Mouse (Mus musculus): ENCODE measurements around the gene Atf5.

The Atf5 gene

GRCm38 (mm10) chr7:44850146-44850545 lies 33.7 kb upstream of the Atf5 start:
- peak; percentile 67 for DNase-seq (ENCODE audit: low read depth, low spot score)

- peak; percentile 86 for DNase-seq (ENCODE audit: low read depth, low spot score)
Measured at GRCm38 (mm10) chr7:44849416-44850111, 33.1 kb upstream of the Atf5 start.

GRCm38 (mm10) chr7:44848561-44849415 lies 32.3 kb upstream of the Atf5 start, which contains the start of the genes Akt1s1 and Tbc1d17:
Akt1s1 (plus strand) TSS chr7:44848991.
Tbc1d17 (minus strand) TSS chr7:44849079.
- peak; percentile 96 for DNase-seq (ENCODE audit: low read depth, low spot score)

GRCm38 (mm10) chr7:44847772-44848171 lies 31.3 kb upstream of the Atf5 start:
- DNase-seq (ENCODE audit: low read depth, low spot score) = no peak

- DNase-seq (ENCODE audit: low read depth, low spot score) = no peak
Measured at GRCm38 (mm10) chr7:44846804-44847203, 30.3 kb upstream of the Atf5 start.

- DNase-seq (ENCODE audit: low read depth, low spot score) = no peak
Measured at GRCm38 (mm10) chr7:44845006-44845405, 28.5 kb upstream of the Atf5 start.

GRCm38 (mm10) chr7:44841825-44842463 lies 25.5 kb upstream of the Atf5 start:
- no peak for DNase-seq (ENCODE audit: low read depth, low spot score)

GRCm38 (mm10) chr7:44840426-44840825 lies 24.0 kb upstream of the Atf5 start:
- DNase-seq (ENCODE audit: low read depth, low spot score) = no peak

GRCm38 (mm10) chr7:44839491-44840191 lies 23.2 kb upstream of the Atf5 start:
- DNase-seq (ENCODE audit: low read depth, low spot score) = no peak

- no peak for DNase-seq (ENCODE audit: low read depth, low spot score)
Measured at GRCm38 (mm10) chr7:44839171-44839490, 22.7 kb upstream of the Atf5 start.

- no peak for DNase-seq (ENCODE audit: low read depth, low spot score)
Measured at GRCm38 (mm10) chr7:44838073-44838472, 21.6 kb upstream of the Atf5 start.

GRCm38 (mm10) chr7:44836423-44837053 lies 20.1 kb upstream of the Atf5 start:
- DNase-seq (ENCODE audit: low read depth, low spot score) = no peak

GRCm38 (mm10) chr7:44836016-44836404 lies 19.6 kb upstream of the Atf5 start:
- DNase-seq (ENCODE audit: low read depth, low spot score) = no peak

GRCm38 (mm10) chr7:44835373-44836015 lies 19.0 kb upstream of the Atf5 start:
- no peak for DNase-seq (ENCODE audit: low read depth, low spot score)

- no peak for DNase-seq (ENCODE audit: low read depth, low spot score)
Measured at GRCm38 (mm10) chr7:44832763-44833162, 16.3 kb upstream of the Atf5 start.

GRCm38 (mm10) chr7:44828706-44829105 lies 12.2 kb upstream of the Atf5 start:
- no peak for DNase-seq (ENCODE audit: low read depth, low spot score)

GRCm38 (mm10) chr7:44826771-44827170 lies 10.3 kb upstream of the Atf5 start:
- DNase-seq (ENCODE audit: low read depth, low spot score) = no peak

GRCm38 (mm10) chr7:44824872-44825271 lies 8.4 kb upstream of the Atf5 start:
- DNase-seq (ENCODE audit: low read depth, low spot score) = peak; percentile 61

- DNase-seq (ENCODE audit: low read depth, low spot score) = no peak
Measured at GRCm38 (mm10) chr7:44823409-44823808, 7.0 kb upstream of the Atf5 start.

- no peak for DNase-seq (ENCODE audit: low read depth, low spot score)
Measured at GRCm38 (mm10) chr7:44821666-44822448, 5.4 kb upstream of the Atf5 start.
